Mouse (Mus musculus) left cerebral cortex, adult 2 months (tissue): Measurements from ENCODE around the gene Il1rapl1. TPM values are rescaled to one million over a fixed set of nuclear protein-coding genes. Genes with fewer than 3 reads are reported as not detected.

Experiments
- DNase-seq, 2 experiments: peaks; one replicate each; pipeline ENCODE4 v3.0.0; 2021 to 2022; ENCODE audit warnings: low spot score in 2 of 2, mixed read lengths in 1 of 2; ENCODE audit errors: extremely low spot score in 1 of 2
- H3K27ac ChIP-seq: fragments of 200-600 bp; 2 replicates; pipeline ENCODE4 v1.8.1; 2022
- H3K4me3 ChIP-seq: fragments of 200-600 bp; 2 replicates; pipeline ENCODE4 v1.8.1; 2022
- CTCF ChIP-seq: fragments of 200-600 bp; IDR thresholded peaks from 2 replicates; pipeline ENCODE4 v1.8.1; 2022; ENCODE audit warnings: antibody characterized with exemption, mild to moderate bottlenecking, moderate library complexity
- intact Hi-C: fragments of 180-260 bp; cut with DNase I; formaldehyde crosslinking; loops from one replicate; pipeline ENCODE4 v1.15.1; 2025
- total RNA-seq, 2 experiments: library from RNA; stranded (reverse); gene quantifications; 2 replicates each; pipeline ENCODE4 v1.2.3; 2021

The Il1rapl1 gene
- total RNA-seq, 2 experiments from 2014 or later, result 36.7 to 38.3 TPM

DNA sequence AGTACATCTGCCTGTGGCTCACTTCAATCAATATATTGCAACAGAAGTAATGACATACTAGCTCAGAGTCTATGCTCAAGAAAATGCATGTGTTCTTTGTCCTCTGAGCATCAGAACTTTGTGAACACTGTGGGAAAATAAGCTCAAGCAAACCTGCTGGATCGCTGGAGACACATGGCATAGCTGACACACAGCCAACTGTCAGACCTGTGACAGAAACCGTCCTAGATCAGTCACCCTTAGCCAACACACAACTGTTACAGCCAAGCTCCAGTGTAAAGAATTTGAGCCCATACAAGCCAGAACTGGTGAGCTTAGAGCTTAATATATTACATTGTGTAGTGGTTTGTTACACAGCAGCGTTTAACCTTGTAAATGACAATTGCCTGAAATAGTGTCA is 45.1 kb downstream of the Il1rapl1 start:
- no peak for DNase-seq
- no peak overlapping the region for H3K27ac ChIP-seq
- TF ChIP-seq CTCF, result no peak
- H3K4me3 ChIP-seq, result no peak overlapping the region
- intact Hi-C loops, result no loop called here

DNA sequence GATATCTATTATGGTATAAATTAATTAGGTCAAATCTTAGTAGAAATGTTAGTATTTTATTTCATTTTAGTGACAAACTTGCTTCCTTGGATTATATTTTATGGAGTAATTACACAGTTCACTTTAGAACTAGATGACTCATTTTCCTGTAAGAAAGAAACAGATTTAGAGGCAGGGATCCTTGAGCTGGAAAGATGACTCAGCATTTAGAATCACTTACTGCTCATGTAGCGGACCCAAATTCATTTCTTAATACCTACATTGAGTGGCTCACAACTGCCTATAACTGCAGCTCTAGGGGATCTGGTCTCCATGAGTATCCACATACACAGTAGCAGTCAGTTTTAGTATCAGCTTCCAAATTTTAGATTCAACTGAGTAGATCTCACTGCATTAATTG is 71.9 kb downstream of the Il1rapl1 start:
- no peak overlapping the region for H3K4me3 ChIP-seq
- no peak for DNase-seq
- intact Hi-C loops, result no loop called here
- TF ChIP-seq CTCF, result no peak
- no peak overlapping the region for H3K27ac ChIP-seq

DNA sequence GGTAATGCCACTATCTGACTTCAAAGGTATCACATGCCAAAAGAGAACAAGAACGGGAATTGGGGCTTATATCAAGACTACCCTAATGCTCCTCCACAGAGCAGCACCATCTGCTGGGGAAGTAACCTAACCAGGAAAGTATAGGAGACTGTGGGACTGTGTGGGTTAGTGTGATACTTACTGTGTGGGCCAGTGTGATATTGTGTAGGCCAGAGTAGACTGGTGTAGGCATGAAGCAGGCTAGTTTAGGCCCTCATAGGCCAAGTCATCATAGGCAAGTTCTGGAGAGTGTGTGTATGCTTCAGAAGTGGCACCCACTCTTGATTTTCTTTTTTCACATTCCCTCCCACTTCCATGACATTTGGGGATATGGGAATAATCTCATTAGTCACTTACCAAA is 76.5 kb downstream of the Il1rapl1 start:
- no peak overlapping the region for H3K4me3 ChIP-seq
- no peak for DNase-seq
- TF ChIP-seq CTCF, result no peak; the same call in 1 of the 2 replicates
- H3K27ac ChIP-seq, result no peak overlapping the region
- intact Hi-C loops, result no loop called here

GRCm38 (mm10) chrX:87897172-87897571 is 218.3 kb downstream of the Il1rapl1 start:
- Histone ChIP-seq H3K4me3 (no peak overlapping the region), H3K27ac (no peak overlapping the region)
- no peak for DNase-seq
- TF ChIP-seq CTCF, result no peak
- intact Hi-C loops, result no loop called here

GRCm38 (mm10) chrX:87891916-87892315 is 223.5 kb downstream of the Il1rapl1 start:
- intact Hi-C loops, result no loop called here
- no peak for TF ChIP-seq CTCF
- H3K4me3 ChIP-seq, result no peak overlapping the region
- DNase-seq, result no peak
- no peak overlapping the region for H3K27ac ChIP-seq

- no peak for DNase-seq
- Histone ChIP-seq H3K27ac (no peak overlapping the region), H3K4me3 (no peak overlapping the region)
- TF ChIP-seq CTCF, result no peak
- intact Hi-C loops, result no loop called here
These were observed 261.3 kb downstream of the Il1rapl1 start for GRCm38 (mm10) chrX:87854107-87854506.

DNA sequence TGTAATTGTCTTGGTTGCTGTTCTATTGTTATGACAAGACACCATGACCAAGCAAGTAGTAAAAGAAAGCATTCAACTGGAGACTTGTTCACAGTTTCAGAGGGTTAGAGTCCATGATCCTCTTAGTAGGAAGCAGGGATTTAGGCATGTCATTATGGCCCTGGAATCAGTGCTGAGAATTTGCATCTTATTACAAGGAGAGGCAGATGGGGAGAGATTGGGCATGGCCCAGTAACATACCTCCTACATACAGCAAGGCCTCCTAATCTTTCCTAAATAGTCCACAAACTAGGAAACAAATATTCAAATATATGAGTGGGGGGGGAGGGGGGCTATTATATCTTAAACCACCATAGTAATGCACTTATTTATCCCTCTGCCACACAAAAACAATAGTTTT is 301.6 kb downstream of the Il1rapl1 start:
- intact Hi-C loops, result no loop called here
- TF ChIP-seq CTCF, result no peak
- DNase-seq, result no peak
- H3K4me3 ChIP-seq, result no peak overlapping the region
- no peak overlapping the region for H3K27ac ChIP-seq

DNA sequence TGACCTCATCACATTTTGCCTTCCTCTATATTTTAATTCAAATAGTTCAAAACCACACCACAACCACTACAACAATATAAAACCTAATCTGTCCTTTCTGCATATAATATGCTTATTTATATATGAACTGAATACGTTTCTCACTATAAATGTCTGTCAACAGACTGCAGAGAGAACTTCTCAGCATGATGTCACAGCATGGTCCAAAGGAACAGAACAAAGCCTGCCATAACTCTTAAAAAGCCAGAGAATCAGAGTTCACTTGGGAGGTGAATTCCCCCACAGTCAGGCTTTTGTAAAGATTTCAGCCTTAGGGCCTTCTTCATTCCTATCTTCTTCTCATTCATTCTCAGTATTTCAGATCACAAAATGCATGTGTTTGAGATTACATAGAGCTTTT is 307.7 kb downstream of the Il1rapl1 start:
- intact Hi-C loops, result no loop called here
- DNase-seq, result no peak
- H3K27ac ChIP-seq, result no peak overlapping the region
- TF ChIP-seq CTCF, result no peak
- no peak overlapping the region for H3K4me3 ChIP-seq

DNA sequence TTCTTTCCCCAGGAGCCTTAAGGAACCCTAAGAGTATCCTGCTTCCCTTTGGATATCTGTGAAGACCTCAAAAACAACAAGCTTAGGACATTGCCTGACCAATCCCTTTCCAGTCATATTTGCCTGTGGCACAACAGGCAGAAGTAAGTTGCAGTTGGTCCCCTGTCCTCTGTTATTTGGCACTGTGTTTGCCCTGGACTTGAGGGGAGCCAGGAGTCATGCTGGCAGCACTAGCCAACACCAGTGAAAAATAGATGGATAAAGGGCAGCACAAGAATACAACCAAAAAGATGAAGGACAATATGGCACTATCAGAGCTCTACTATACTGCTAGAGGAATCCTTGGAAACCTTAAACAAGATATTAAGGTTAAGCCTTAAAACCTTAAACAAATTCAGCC is 322.4 kb downstream of the Il1rapl1 start:
- TF ChIP-seq CTCF, result no peak
- Histone ChIP-seq H3K27ac (no peak overlapping the region), H3K4me3 (no peak overlapping the region)
- no peak for DNase-seq
- intact Hi-C loops, result no loop called here

- Histone ChIP-seq H3K4me3 (no peak overlapping the region), H3K27ac (no peak overlapping the region)
- intact Hi-C loops, result loop anchor here (5.0 kb wide), 1 partner anchor 407 kb away; the partner anchor contains the start of gene Il1rapl1
- no peak for TF ChIP-seq CTCF
- peak in 1 of 2 experiments; percentile 37 for DNase-seq
These were observed 404.9 kb downstream of the Il1rapl1 start for GRCm38 (mm10) chrX:87710589-87710988.

DNA sequence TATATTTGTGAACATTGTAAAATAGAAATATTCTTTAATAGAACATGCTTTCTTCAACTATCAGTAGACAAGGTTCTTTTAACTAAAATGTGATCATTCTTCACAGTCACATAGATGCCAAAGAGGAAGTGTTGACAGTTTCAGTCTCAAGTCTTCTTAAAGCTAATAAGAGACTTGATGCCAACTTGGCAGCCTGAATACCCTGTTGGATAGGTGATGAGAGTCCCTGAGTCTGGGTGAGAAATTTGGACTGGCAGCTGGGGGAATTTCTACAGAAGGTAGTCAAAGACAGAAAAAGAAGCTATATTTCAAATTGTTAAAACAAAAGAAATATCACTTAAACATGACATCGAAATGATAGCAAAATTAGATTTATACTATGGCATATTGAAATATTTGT is 451.6 kb downstream of the Il1rapl1 start:
- H3K27ac ChIP-seq, result no peak overlapping the region
- H3K4me3 ChIP-seq, result no peak overlapping the region
- no peak for DNase-seq
- no peak for TF ChIP-seq CTCF
- intact Hi-C loops, result no loop called here

GRCm38 (mm10) chrX:87655644-87656043 is 459.8 kb downstream of the Il1rapl1 start:
- no peak overlapping the region for H3K27ac ChIP-seq
- no peak overlapping the region for H3K4me3 ChIP-seq
- intact Hi-C loops, result loop anchor here (2.0 kb wide), 1 partner anchor 461 kb away; no protein-coding TSS in a partner anchor
- peak; percentile 53 for TF ChIP-seq CTCF
- no peak for DNase-seq

- Histone ChIP-seq H3K27ac (no peak overlapping the region), H3K4me3 (no peak overlapping the region)
- intact Hi-C loops, result no loop called here
- peak; percentile 44 for TF ChIP-seq CTCF
- DNase-seq, result no peak
These were observed 514.5 kb downstream of the Il1rapl1 start for GRCm38 (mm10) chrX:87600914-87601313.
